Mouse (Mus musculus): ENCODE data around the gene Actc1. TPM values are rescaled to one million over a fixed set of nuclear protein-coding genes. Genes with fewer than 3 reads are reported as not detected.
A peak's percentile ranks its signal among the peaks of the same experiment; 100 is the strongest.

The Actc1 gene
- polyA plus RNA-seq, 1 experiment from 2014 or later = 15,377 TPM

DNA sequence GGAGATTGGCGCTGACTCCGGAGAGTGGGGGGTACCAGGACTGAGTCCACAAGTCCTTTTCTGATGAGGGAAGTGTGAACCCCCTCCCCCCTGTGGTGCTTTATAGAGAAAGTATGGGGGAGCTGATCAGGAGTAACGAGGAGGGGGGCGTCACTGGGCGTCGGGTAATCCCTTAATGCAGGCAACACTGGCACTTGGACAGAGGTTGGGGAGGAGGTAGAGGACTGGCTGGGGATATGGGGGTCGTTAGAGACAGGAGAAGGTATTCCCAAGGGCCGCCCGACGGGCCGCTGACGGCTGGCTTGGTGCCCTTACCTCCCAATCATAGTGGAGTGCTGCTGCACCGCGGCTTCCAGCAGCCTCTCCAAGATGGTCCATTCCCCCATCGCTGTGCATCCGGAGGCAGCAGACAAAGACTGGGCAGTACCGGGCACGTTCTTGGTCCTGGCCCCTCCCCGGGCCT, 40.6 kb downstream of the Actc1 start:
- peak overlapping the region; percentile 57 for H3K4me3 ChIP-seq (ENCODE audit: low read length)
- ATAC-seq (replicated peaks; ENCODE audit: extremely low read depth, insufficient read depth, low FRiP score) = no peak
- WGBS = 4% methylated on average over 19 of the region's 19 CpGs
- no peak overlapping the region for H3K27ac ChIP-seq (ENCODE audit: low read length)
- peaks cover 8% of the 10 kb centered on the region; the same call in 1 of the 2 replicates for H3K4me1 ChIP-seq (ENCODE audit: control insufficient read depth, insufficient read depth, low read length)
- peak overlapping the region; percentile 88 for H3K4me2 ChIP-seq (ENCODE audit: low read depth, low read length)
- H3K36me3 ChIP-seq (ENCODE audit: control insufficient read depth, insufficient read depth) = no peaks in the 10 kb centered on the region
- H3K9ac ChIP-seq (ENCODE audit: low read length) = no peak overlapping the region
- peaks cover 41% of the 10 kb centered on the region for H3K27me3 ChIP-seq (ENCODE audit: control insufficient read depth, insufficient read depth, low read length)
- H3K9me3 ChIP-seq (replicated peaks; ENCODE audit: control insufficient read depth, low read length) = no peaks in the 10 kb centered on the region

GRCm38 (mm10) chr2:114011838-114012237, 41.5 kb downstream of the Actc1 start:
- Histone ChIP-seq H3K4me3 (ENCODE audit: low read length) (no peak overlapping the region), H3K4me1 (ENCODE audit: control insufficient read depth, insufficient read depth, low read length) (peaks cover 8% of the 10 kb centered on the region; the same call in 1 of the 2 replicates), H3K27me3 (ENCODE audit: control insufficient read depth, insufficient read depth, low read length) (peaks cover 35% of the 10 kb centered on the region), H3K9ac (ENCODE audit: low read length) (no peak overlapping the region), H3K27ac (ENCODE audit: low read length) (no peak overlapping the region), H3K36me3 (ENCODE audit: control insufficient read depth, insufficient read depth) (no peaks in the 10 kb centered on the region), H3K4me2 (ENCODE audit: low read depth, low read length) (no peak overlapping the region), H3K9me3 (replicated peaks; ENCODE audit: control insufficient read depth, low read length) (no peaks in the 10 kb centered on the region)
- 41% methylated on average over 4 of the region's 4 CpGs for WGBS
- no peak for ATAC-seq (replicated peaks; ENCODE audit: extremely low read depth, insufficient read depth, low FRiP score)

- H3K27ac ChIP-seq (ENCODE audit: low read length) = no peak overlapping the region
- peaks cover 3% of the 10 kb centered on the region; the same call in 1 of the 2 replicates for H3K4me1 ChIP-seq (ENCODE audit: control insufficient read depth, insufficient read depth, low read length)
- peaks cover 13% of the 10 kb centered on the region for H3K27me3 ChIP-seq (ENCODE audit: control insufficient read depth, insufficient read depth, low read length)
- H3K36me3 ChIP-seq (ENCODE audit: control insufficient read depth, insufficient read depth) = no peaks in the 10 kb centered on the region
- no peak for ATAC-seq (replicated peaks; ENCODE audit: extremely low read depth, insufficient read depth, low FRiP score)
- H3K9ac ChIP-seq (ENCODE audit: low read length) = no peak overlapping the region
- H3K4me3 ChIP-seq (ENCODE audit: low read length) = no peak overlapping the region
- H3K9me3 ChIP-seq (replicated peaks; ENCODE audit: control insufficient read depth, low read length) = no peaks in the 10 kb centered on the region
- WGBS = 76% methylated on average over 2 of the region's 2 CpGs
- H3K4me2 ChIP-seq (ENCODE audit: low read depth, low read length) = no peak overlapping the region
Observed at GRCm38 (mm10) chr2:114008321-114008720, 45.0 kb downstream of the Actc1 start.

- H3K27ac ChIP-seq (ENCODE audit: low read length) = no peak overlapping the region
- no peak overlapping the region for H3K4me2 ChIP-seq (ENCODE audit: low read depth, low read length)
- no peaks in the 10 kb centered on the region for H3K4me1 ChIP-seq (ENCODE audit: control insufficient read depth, insufficient read depth, low read length)
- H3K9ac ChIP-seq (ENCODE audit: low read length) = no peak overlapping the region
- H3K9me3 ChIP-seq (replicated peaks; ENCODE audit: control insufficient read depth, low read length) = no peaks in the 10 kb centered on the region
- H3K27me3 ChIP-seq (ENCODE audit: control insufficient read depth, insufficient read depth, low read length) = no peaks in the 10 kb centered on the region
- no peak overlapping the region for H3K4me3 ChIP-seq (ENCODE audit: low read length)
- H3K36me3 ChIP-seq (ENCODE audit: control insufficient read depth, insufficient read depth) = no peaks in the 10 kb centered on the region
- 51% methylated on average over 8 of the region's 8 CpGs for WGBS
- no peak for ATAC-seq (replicated peaks; ENCODE audit: extremely low read depth, insufficient read depth, low FRiP score)
Observed at GRCm38 (mm10) chr2:113997484-113997883, 55.9 kb downstream of the Actc1 start.

Other genes starting within 250 kb of the Actc1 start
- 0.72 and 1.1 TPM in 2 replicates for gene Scg5, start 224.4 kb downstream of the Actc1 start, polyA plus RNA-seq (2015; fragmentation: Nextera tagmentation; extraction: Ambion mirVana)
- gene Arhgap11a, start 204.9 kb downstream of the Actc1 start, polyA plus RNA-seq (2015; fragmentation: Nextera tagmentation; extraction: Ambion mirVana) = 25.0 and 25.4 TPM in 2 replicates
- gene Gjd2, start 39.9 kb downstream of the Actc1 start, polyA plus RNA-seq (2015; fragmentation: Nextera tagmentation; extraction: Ambion mirVana) = 0.07 TPM in 1 of 2 replicates, not detected in the other
- 21.9 and 23.8 TPM in 2 replicates for gene Aqr, start 133.5 kb upstream of the Actc1 start, polyA plus RNA-seq (2015; fragmentation: Nextera tagmentation; extraction: Ambion mirVana)
- 2.8 and 3.1 TPM in 2 replicates for gene Zfp770, start 147.9 kb upstream of the Actc1 start, polyA plus RNA-seq (2015; fragmentation: Nextera tagmentation; extraction: Ambion mirVana)

All from heart, embryonic 16.5 days (tissue).